8 mouse cellular contexts compared by ENCODE assay signal in genomic region chr2:39005574-39006079, GRCm38 (mm10). TPM values are rescaled to one million over a fixed set of nuclear protein-coding genes. Genes with fewer than 3 reads are reported as not detected.
DNase-seq lines count a peak whose midpoint lies in the region; ATAC-seq and TF ChIP-seq lines count a peak whose summit lies in the region.

Gene Rpl35 (minus strand): TSS chr2:39005624.

- 9% methylated on average over 15 of the region's 15 CpGs for WGBS in liver, embryonic 14.5 days (ENCODE audit: insufficient replicate concordance)
- WGBS in neural tube, embryonic 12.5 days = 12% methylated on average over 15 of the region's 15 CpGs

- H3K27me3 ChIP-seq in liver, embryonic 14.5 days (ENCODE audit: control insufficient read depth, insufficient read depth, low read length) = no peaks in the 10 kb centered on the region
- H3K27me3 ChIP-seq in neural tube, embryonic 12.5 days (replicated peaks) = no peaks in the 10 kb centered on the region

- no peak for TF ChIP-seq EP300 in liver, embryonic 14.5 days (IDR thresholded peaks at IDR 0.05; ENCODE audit: low read depth)

- peak; percentile 63 for TF ChIP-seq CTCF in liver, embryonic 14.5 days (IDR thresholded peaks at IDR 0.05; ENCODE audit: low read depth)

- no peak for ATAC-seq in liver, embryonic 14.5 days (ENCODE audit: insufficient read depth)
- no peak for ATAC-seq in neural tube, embryonic 12.5 days (ENCODE audit: low FRiP score, low read depth)

- H3K4me3 ChIP-seq in liver, embryonic 14.5 days (ENCODE audit: insufficient read depth in 1 of 2, low read depth in 2 of 2, low read length in 2 of 2) = peak within 1 kb of the TSS; percentile 91 to 95
- H3K4me3 ChIP-seq in neural tube, embryonic 12.5 days = peak within 1 kb of the TSS; percentile 60

- H3K9me3 ChIP-seq in liver, embryonic 14.5 days (ENCODE audit: control insufficient read depth, low read length) = no peaks in the 10 kb centered on the region
- H3K9me3 ChIP-seq in neural tube, embryonic 12.5 days = no peaks in the 10 kb centered on the region

- H3K4me1 ChIP-seq in liver, embryonic 14.5 days (replicated peaks; ENCODE audit: control insufficient read depth in 2 of 2, insufficient read depth in 2 of 2, low read length in 1 of 2) = peaks cover 32 to 48% of the 10 kb centered on the region in 2 experiments
- H3K4me1 ChIP-seq in neural tube, embryonic 12.5 days = peaks cover 42% of the 10 kb centered on the region

- H3K4me2 ChIP-seq in liver, embryonic 14.5 days (ENCODE audit: low read depth) = peak within 1 kb of the TSS; percentile 98
- H3K4me2 ChIP-seq in neural tube, embryonic 12.5 days (replicated peaks) = peak within 1 kb of the TSS; percentile 94

- H3K9ac ChIP-seq in liver, embryonic 14.5 days (replicated peaks) = peak within 1 kb of the TSS; percentile 87
- H3K9ac ChIP-seq in neural tube, embryonic 12.5 days = peak within 1 kb of the TSS; percentile 84

- H3K36me3 ChIP-seq in liver, embryonic 14.5 days (replicated peaks; ENCODE audit: control insufficient read depth, insufficient read depth, low read depth) = peaks cover 31% of the 10 kb centered on the region
- H3K36me3 ChIP-seq in neural tube, embryonic 12.5 days = peaks cover 32% of the 10 kb centered on the region

- DNase-seq in retina, embryonic 14.5 days (ENCODE audit: low spot score) = peak; percentile 35
- no peak for DNase-seq in retina, postnatal 1 day
- peak; percentile 61 for DNase-seq in embryo, embryonic 11 days
- DNase-seq in heart, adult 8-10 months (ENCODE audit: low spot score) = no peak
- DNase-seq in kidney, adult 9 months = peak; percentile 76
- DNase-seq in liver, embryonic 14.5 days (ENCODE audit: low read depth in 3 of 3, low spot score in 3 of 3) = peak in 1 of 3 experiments; percentile 47
- no peak for DNase-seq in right cerebral cortex, postnatal 14 days

- H3K27ac ChIP-seq in liver, embryonic 14.5 days = peak within 1 kb of the TSS; percentile 78
- peak within 1 kb of the TSS; percentile 72 for H3K27ac ChIP-seq in neural tube, embryonic 12.5 days

RNA-seq across cellular contexts. Expression of gene Rpl35, which starts in this region (rescaled TPM):
- total RNA-seq in heart, adult 8-10 months (2022) = 100 to 1,000 TPM; 299 to 346 (median 322) TPM
- polyA plus RNA-seq in liver, embryonic 14.5 days (2012; rRNA removed) = 286 and 465 TPM in 2 replicates
- 699 and 714 TPM in 2 replicates for polyA plus RNA-seq in liver, embryonic 14.5 days (2014; fragmentation: Nextera tagmentation; extraction: Ambion mirVana)
- polyA plus RNA-seq in neural tube, embryonic 12.5 days (2016; fragmentation: Nextera tagmentation; extraction: Ambion mirVana) = 887 and 959 TPM in 2 replicates

Comparison
In these comparisons a context has a peak if more than half of its experiments do, and no peak if none do; other contexts are left out.
1. DNase-seq: peak in retina, embryonic 14.5 days (single experiment), embryo, embryonic 11 days (single experiment) and kidney, adult 9 months (single experiment); none in retina, postnatal 1 day (single experiment), heart, adult 8-10 months (single experiment) and right cerebral cortex, postnatal 14 days (single experiment).